Mouse (Mus musculus) C2C12 (cell line): ENCODE data around the gene Trim15.

ENCODE experiments used
- CEBPB ChIP-seq: IDR thresholded peaks from one replicate; pipeline ENCODE4 v1.6.1; 2011; ENCODE audit warnings: low read depth, mild to moderate bottlenecking, control low read depth, moderate library complexity
- CTCF ChIP-seq: IDR thresholded peaks from one replicate; pipeline ENCODE4 v1.5.1; 2011; ENCODE audit not compliant: control insufficient read depth, insufficient read depth, insufficient read length
- MAX ChIP-seq: IDR thresholded peaks from one replicate; pipeline ENCODE4 v1.6.1; 2011; ENCODE audit warnings: mild to moderate bottlenecking, control low read depth
- USF1 ChIP-seq: IDR thresholded peaks from one replicate; pipeline ENCODE4 v1.6.1; 2011; ENCODE audit warnings: low read depth, mild to moderate bottlenecking, control low read depth, moderate library complexity

GRCm38 (mm10) chr17:36832694-36833093 is 34.3 kb downstream of the Trim15 start:
- TF ChIP-seq USF1 (no peak), CTCF (no peak), MAX (no peak), CEBPB (no peak)
